Mouse (Mus musculus): ENCODE results near the gene Mthfs.

Gene Mthfs

DNA sequence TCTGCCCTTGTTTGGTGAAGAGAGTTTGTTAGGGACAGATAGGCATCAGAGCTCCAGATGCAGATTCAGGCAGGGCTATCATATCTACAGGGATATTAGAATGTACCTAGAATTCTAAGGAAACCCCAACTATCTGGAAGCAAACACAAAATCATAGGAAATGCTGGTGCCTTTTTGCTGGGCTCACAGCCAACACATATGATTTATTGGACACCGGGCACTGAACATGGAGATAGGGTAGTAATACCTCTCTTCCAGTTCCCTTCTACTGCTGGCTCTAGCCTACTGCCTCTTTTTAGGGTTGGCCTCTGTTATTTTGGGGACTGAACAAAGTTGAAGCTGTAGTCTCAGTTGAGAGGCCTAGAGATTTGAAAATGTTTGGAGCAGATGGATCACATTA lies 192.6 kb downstream of the Mthfs start:
- no peak for ATAC-seq (ENCODE audit: insufficient number of reproducible peaks, low FRiP score, low TSS enrichment)
